Mouse (Mus musculus) CD4-positive, CD25-positive, alpha-beta regulatory T cell (primary cell): ENCODE results near the gene Astl. TPM values are rescaled to one million over a fixed set of nuclear protein-coding genes. Genes with fewer than 3 reads are reported as not detected.

Experiments used
- polyA plus RNA-seq: library from polyadenylated mRNA; unstranded; fragments of 100-300 nt; shearing (Covaris generic); gene quantifications from one replicate; pipeline ENCODE4 v1.2.1, GENCODE M21; 2017

Astl gene
- polyA plus RNA-seq = 0.44 TPM

DNA sequence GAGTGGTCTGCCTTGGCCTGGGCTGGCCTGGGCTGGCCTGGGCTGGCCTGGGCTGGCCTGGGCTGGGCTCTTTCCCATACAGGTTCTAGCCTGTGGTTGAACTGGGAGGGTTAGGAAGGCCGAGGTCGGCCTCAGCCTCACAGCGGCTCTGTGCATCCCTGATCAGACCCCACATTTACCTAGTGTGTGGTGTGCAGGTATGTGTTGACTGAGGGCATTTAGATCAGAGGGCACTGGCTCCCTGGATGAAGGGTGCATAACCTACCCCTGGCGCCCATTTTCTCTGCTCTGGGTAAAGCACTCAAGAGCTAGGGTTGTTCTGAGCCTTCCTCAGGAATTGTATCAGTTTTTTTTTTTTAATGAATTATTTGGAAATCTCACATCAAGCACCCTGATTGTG lies at the start of gene Astl:
Gene Astl (plus strand): TSS at position 224 of the 400 bp plus-strand sequence.

GRCm38 (mm10) chr2:127335767-127336496 lies 2.5 kb upstream of the Astl start, which contains the start of gene Dusp2:
TSS of gene Dusp2 (plus strand) at chr2:127336159.

DNA sequence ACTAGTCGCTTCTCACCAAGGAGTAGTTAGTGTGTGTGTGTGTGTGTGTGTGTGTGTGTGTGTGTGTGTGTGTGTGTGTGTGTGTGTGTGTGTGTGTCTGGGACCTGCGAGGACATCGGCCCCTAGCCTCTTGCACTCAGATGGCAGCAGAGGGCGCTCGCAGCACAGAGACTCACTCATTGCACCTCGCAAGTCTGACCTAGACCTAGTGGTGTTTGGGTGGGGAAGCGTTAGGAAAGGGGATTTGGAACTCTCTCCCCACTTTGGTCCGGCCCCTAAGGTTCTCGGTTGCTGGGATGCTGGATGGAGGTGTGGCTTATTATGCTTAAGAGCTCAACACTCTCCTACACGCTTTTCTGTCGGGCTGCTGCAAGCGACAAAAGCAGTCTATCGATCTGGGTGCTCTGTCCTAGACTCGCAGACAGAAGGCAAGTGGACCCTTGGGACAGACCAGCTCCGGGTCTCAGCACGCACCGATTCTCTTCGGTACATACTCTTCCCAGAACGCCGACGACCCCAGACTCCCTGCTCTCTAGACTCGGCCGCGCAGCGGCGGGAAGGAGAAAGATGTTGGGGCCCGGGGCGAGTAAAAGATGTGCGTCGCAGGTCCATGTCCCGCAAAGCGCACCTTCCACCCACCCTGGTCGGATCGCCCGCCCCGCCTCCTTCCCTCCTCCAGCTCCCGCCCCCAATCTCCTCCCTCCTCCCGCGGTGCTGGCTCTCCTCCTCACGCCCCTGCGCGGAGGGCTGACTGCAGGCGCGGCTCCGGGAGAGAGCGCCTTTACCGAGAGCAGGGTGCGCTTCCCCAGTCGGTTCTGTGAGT lies 24.2 kb downstream of the Astl start, which contains the start of gene Adra2b:
Gene Adra2b (plus strand): TSS at position 750 of the 823 bp plus-strand sequence.

Other genes with a start within 250 kb of the Astl start
- gene Ncaph, start 204.7 kb upstream of the Astl start, polyA plus RNA-seq = 5.5 TPM
- gene Itpripl1, start 195.2 kb upstream of the Astl start, polyA plus RNA-seq = 5.3 TPM
- gene 1810024B03Rik, start 130.4 kb upstream of the Astl start, polyA plus RNA-seq = 1.3 TPM
- gene Snrnp200, start 130.3 kb upstream of the Astl start, polyA plus RNA-seq = 95.4 TPM
- gene Ciao1, start 90.8 kb upstream of the Astl start, polyA plus RNA-seq = 76.9 TPM
- gene Tmem127, start 90.7 kb upstream of the Astl start, polyA plus RNA-seq = 48.9 TPM
- gene Stard7, start 68.4 kb upstream of the Astl start, polyA plus RNA-seq = 96.8 TPM
- gene Dusp2, start 2.5 kb upstream of the Astl start, polyA plus RNA-seq = 433 TPM
- gene Adra2b, start 24.6 kb downstream of the Astl start, polyA plus RNA-seq = 0.07 TPM
- 0.68 TPM for gene Gpat2, start 86.6 kb downstream of the Astl start, polyA plus RNA-seq
- 29.0 TPM for gene Fahd2a, start 105.9 kb downstream of the Astl start, polyA plus RNA-seq
- gene Kcnip3, start 183.5 kb downstream of the Astl start, polyA plus RNA-seq = not detected
- 0.04 TPM for gene Prom2, start 202.8 kb downstream of the Astl start, polyA plus RNA-seq
- gene Zfp661, start 248.5 kb downstream of the Astl start, polyA plus RNA-seq = 3.8 TPM
- 142 TPM for gene Mrps5, start 248.6 kb downstream of the Astl start, polyA plus RNA-seq